Mouse (Mus musculus): ENCODE data around the gene Auts2.

Gene Auts2

GRCm38 (mm10) chr5:131538311-131538915 lies 1004.7 kb downstream of the Auts2 start:
- peak; percentile 49 for DNase-seq

GRCm38 (mm10) chr5:131537831-131538310 lies 1005.3 kb downstream of the Auts2 start:
- DNase-seq, result peak; percentile 14

- peak; percentile 61 for DNase-seq
Measured at GRCm38 (mm10) chr5:131537155-131537830, 1005.9 kb downstream of the Auts2 start.

GRCm38 (mm10) chr5:131535752-131536151 lies 1007.4 kb downstream of the Auts2 start:
- no peak for DNase-seq

- DNase-seq, result peak; percentile 46
Measured at GRCm38 (mm10) chr5:131533815-131534214, 1009.3 kb downstream of the Auts2 start.

GRCm38 (mm10) chr5:131531744-131532552 lies 1011.2 kb downstream of the Auts2 start:
- DNase-seq, result no peak

GRCm38 (mm10) chr5:131530828-131531227 lies 1012.3 kb downstream of the Auts2 start:
- no peak for DNase-seq

GRCm38 (mm10) chr5:131526666-131527065 lies 1016.5 kb downstream of the Auts2 start:
- no peak for DNase-seq

- DNase-seq, result no peak
Measured at GRCm38 (mm10) chr5:131524900-131525465, 1018.2 kb downstream of the Auts2 start.

GRCm38 (mm10) chr5:131519560-131519959 lies 1023.6 kb downstream of the Auts2 start:
- no peak for DNase-seq

GRCm38 (mm10) chr5:131517677-131518076 lies 1025.5 kb downstream of the Auts2 start:
- no peak for DNase-seq

- peak; percentile 8 for DNase-seq
Measured at GRCm38 (mm10) chr5:131515707-131516407, 1027.3 kb downstream of the Auts2 start.

GRCm38 (mm10) chr5:131513753-131514152 lies 1029.4 kb downstream of the Auts2 start:
- no peak for DNase-seq

GRCm38 (mm10) chr5:131512617-131513016 lies 1030.5 kb downstream of the Auts2 start:
- DNase-seq, result no peak

GRCm38 (mm10) chr5:131510659-131511058 lies 1032.5 kb downstream of the Auts2 start:
- no peak for DNase-seq

- DNase-seq, result no peak
Measured at GRCm38 (mm10) chr5:131509315-131509714, 1033.8 kb downstream of the Auts2 start.

GRCm38 (mm10) chr5:131498865-131499264 lies 1044.3 kb downstream of the Auts2 start:
- DNase-seq, result no peak

GRCm38 (mm10) chr5:131496517-131497216 lies 1046.5 kb downstream of the Auts2 start:
- no peak for DNase-seq

GRCm38 (mm10) chr5:131494564-131494963 lies 1048.6 kb downstream of the Auts2 start:
- DNase-seq, result no peak

GRCm38 (mm10) chr5:131492535-131492934 lies 1050.6 kb downstream of the Auts2 start:
- no peak for DNase-seq

GRCm38 (mm10) chr5:131491843-131492242 lies 1051.3 kb downstream of the Auts2 start:
- DNase-seq, result no peak

GRCm38 (mm10) chr5:131490811-131491210 lies 1052.3 kb downstream of the Auts2 start:
- DNase-seq, result no peak

Data from kidney, adult 9 months (tissue).